Mouse (Mus musculus) limb, embryonic 15.5 days (tissue): ENCODE measurements around the gene Sobp. TPM values are rescaled to one million over a fixed set of nuclear protein-coding genes. Genes with fewer than 3 reads are reported as not detected.
A peak's percentile ranks its signal among the peaks of the same experiment; 100 is the strongest.

Experiments used
- ATAC-seq: fragments of 200-750 bp; cut with Nextera tagmentation; 2 replicates; pipeline ENCODE4 v1.8.0; 2017; ENCODE audit warnings: low read depth, moderate TSS enrichment; ENCODE audit not compliant: insufficient number of reproducible peaks, low FRiP score, low TSS enrichment
- H3K27ac ChIP-seq: fragments of 300-500 bp; sonication (generic); 2 replicates; pipeline ENCODE4 v1.5.1; 2015; ENCODE audit warnings: moderate library complexity, mild to moderate bottlenecking, inconsistent platforms
- H3K27me3 ChIP-seq: fragments of 300-500 bp; sonication (generic); 2 replicates; pipeline ENCODE4 v1.6.1; 2015; ENCODE audit warnings: inconsistent platforms
- H3K36me3 ChIP-seq: fragments of 300-500 bp; sonication (generic); 2 replicates; pipeline ENCODE4 v1.6.1; 2015; ENCODE audit warnings: inconsistent platforms
- H3K4me1 ChIP-seq: fragments of 300-500 bp; sonication (generic); 2 replicates; pipeline ENCODE4 v1.6.1; 2015; ENCODE audit warnings: inconsistent platforms
- H3K4me2 ChIP-seq: fragments of 300-500 bp; sonication (generic); 2 replicates; pipeline ENCODE4 v1.6.1; 2015; ENCODE audit warnings: mild to moderate bottlenecking, inconsistent platforms
- H3K4me3 ChIP-seq: fragments of 300-500 bp; sonication (generic); 2 replicates; pipeline ENCODE4 v1.5.1; 2015; ENCODE audit warnings: mild to moderate bottlenecking, inconsistent platforms
- H3K9ac ChIP-seq: fragments of 300-500 bp; sonication (generic); 2 replicates; pipeline ENCODE4 v1.6.1; 2015; ENCODE audit warnings: inconsistent platforms
- H3K9me3 ChIP-seq: fragments of 300-500 bp; sonication (generic); 2 replicates; pipeline ENCODE4 v1.6.1; 2016; ENCODE audit warnings: inconsistent platforms
- WGBS: fragments of 180-500 bp; shearing (Covaris S2); methylation state at CpG from one replicate; pipeline ENCODE4 v1.1.7; 2015; 5-methylcytosine and 5-hydroxymethylcytosine counted together
- polyA plus RNA-seq: library from polyadenylated mRNA; unstranded; fragments of >200 nt; fragmentation: Nextera tagmentation; extraction: Ambion mirVana; gene quantifications from 2 replicates; pipeline ENCODE4 v1.2.1, GENCODE M21; 2015

Gene Sobp
- polyA plus RNA-seq, 1 experiment from 2014 or later: 2.9 TPM

DNA sequence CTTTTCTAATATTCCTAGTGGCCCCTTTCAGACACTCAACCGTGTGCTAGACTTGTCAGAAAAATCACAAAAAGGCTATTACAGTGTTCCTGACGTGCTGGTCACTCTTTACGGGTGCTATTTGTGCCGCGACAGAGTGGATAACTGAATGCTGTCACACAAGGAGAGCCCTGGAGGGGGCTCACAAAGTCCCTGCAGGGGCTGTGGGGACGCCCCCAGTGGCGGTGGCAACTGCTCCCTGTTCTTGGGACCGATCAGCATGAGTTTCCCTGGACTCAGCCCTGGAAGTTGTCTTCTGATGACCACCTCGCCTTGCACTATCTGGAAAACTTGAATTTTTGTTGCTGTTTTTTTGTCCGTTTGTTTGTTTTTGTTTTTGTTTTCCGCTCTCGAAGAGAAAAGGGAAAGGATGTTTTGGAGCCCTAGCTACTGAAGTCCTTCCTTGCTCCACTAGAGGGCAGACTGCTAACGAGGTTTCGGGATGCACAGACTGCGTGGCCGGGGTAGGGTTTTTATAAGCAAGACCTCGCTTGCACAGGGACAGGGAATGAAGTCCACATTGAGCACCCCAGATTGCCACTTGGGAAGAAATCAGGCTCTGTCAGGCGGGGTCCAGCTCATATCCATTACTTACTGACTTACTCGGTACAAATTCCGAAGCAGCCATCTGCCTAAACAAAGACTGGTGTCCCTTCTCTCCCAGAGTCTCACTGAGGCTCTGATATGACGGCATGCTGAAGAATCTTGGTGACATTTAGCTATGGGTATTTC is 216.3 kb downstream of the Sobp start:
- H3K9ac ChIP-seq: peak overlapping the region; percentile 33; the same call in 1 of the 2 replicates
- peaks cover 6% of the 10 kb centered on the region; the same call in 1 of the 2 replicates for H3K4me1 ChIP-seq
- H3K27me3 ChIP-seq: peaks cover 19% of the 10 kb centered on the region
- peak overlapping the region; percentile 32 for H3K4me3 ChIP-seq
- H3K27ac ChIP-seq: no peak overlapping the region
- no peaks in the 10 kb centered on the region for H3K36me3 ChIP-seq
- 0 out of 2 replicates have a peak, but pooled peaks have one; percentile 40 for ATAC-seq
- WGBS: 5% methylated on average over 21 of the region's 21 CpGs
- no peaks in the 10 kb centered on the region for H3K9me3 ChIP-seq
- peak overlapping the region; percentile 49 for H3K4me2 ChIP-seq

DNA sequence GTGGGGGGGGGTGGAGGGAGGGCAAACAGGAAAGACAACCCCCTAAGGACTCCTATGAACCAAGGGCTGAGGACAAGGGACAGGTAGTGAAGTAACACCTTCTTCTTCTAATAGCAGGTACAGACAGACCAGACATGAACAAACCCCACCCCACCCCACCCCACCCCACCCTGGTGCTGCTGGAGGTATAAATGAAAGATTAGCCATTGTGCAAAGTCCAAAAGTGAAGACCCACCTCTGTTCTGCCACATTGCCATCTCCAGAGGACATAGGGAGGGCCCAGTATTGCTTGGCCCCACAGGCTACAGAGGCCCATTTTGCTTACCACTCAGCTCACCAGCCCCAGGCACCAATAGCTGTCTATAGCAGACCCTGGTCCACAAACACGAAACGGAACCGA is 219.1 kb downstream of the Sobp start:
- H3K4me3 ChIP-seq: no peak overlapping the region
- H3K9ac ChIP-seq: no peak overlapping the region
- WGBS: 93% methylated on average over 3 of the region's 3 CpGs
- H3K4me1 ChIP-seq: peaks cover 25% of the 10 kb centered on the region
- no peak overlapping the region for H3K27ac ChIP-seq
- peaks cover 21% of the 10 kb centered on the region for H3K27me3 ChIP-seq
- no peaks in the 10 kb centered on the region for H3K9me3 ChIP-seq
- no peak overlapping the region for H3K4me2 ChIP-seq
- ATAC-seq: no peak
- H3K36me3 ChIP-seq: no peaks in the 10 kb centered on the region

DNA sequence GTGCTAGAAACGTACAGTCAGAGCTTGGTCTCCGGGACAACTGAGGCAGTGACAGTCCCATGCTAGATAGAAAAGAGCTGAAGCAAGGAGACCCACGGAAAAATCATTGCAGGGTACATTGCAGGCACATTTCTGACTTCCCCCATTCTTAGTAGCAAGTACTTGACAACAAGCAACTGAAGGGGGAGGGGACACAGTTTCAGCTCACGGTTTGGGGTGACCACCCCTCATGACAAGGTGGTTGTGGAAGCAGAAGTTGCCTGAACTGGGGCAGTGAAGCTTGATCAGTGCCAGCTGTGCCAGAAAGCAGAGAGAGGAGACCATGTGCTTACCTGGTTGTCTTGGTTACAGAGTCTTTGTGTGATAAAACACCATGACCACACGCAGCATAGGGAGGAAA is 220.7 kb downstream of the Sobp start:
- Histone ChIP-seq H3K4me2 (no peak overlapping the region), H3K9ac (no peak overlapping the region), H3K36me3 (no peaks in the 10 kb centered on the region), H3K4me1 (peaks cover 35% of the 10 kb centered on the region), H3K9me3 (no peaks in the 10 kb centered on the region), H3K27me3 (peaks cover 15% of the 10 kb centered on the region), H3K4me3 (no peak overlapping the region), H3K27ac (no peak overlapping the region)
- WGBS: 75% methylated on average over 5 of the region's 5 CpGs
- no peak for ATAC-seq

Other genes starting within 250 kb of the Sobp start
- 0.68 and 1.1 TPM in 2 replicates for gene 9030612E09Rik, start 174 bp upstream of the Sobp start, polyA plus RNA-seq
- 8.8 TPM in 2 replicates for gene Pdss2, start 47.0 kb upstream of the Sobp start, polyA plus RNA-seq